33 mouse cellular contexts compared by ENCODE assay signal in the genomic region with DNA sequence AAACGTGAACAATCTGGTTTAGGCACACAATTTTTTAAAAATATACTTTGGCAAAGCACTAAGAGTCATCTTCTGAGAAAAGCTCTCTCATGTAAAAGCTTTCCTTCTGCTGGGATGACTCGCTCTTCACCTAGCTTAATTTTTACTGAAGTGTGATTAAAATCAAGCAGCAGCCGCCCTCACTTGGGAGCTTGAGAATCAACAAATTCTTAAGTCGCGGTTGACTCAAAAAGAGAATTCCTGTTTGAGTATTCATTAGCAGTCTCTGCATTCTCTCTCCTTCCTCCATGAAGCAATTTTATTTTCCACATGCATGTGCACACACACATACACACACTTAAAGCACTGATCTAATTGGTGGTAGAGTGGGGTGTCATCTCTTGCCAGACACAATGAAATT. TPM values are rescaled to one million over a fixed set of nuclear protein-coding genes. Genes with fewer than 3 reads are reported as not detected.
"Had no signal": no experiment of that assay in that cellular context is flagged by ENCODE, and none has a peak within 500 bp of the region (broad histone marks: within the 10 kb centered on the region; RNA-seq: fewer than 3 reads in every experiment).

No protein-coding gene starts in this region.

- H3K9me3 ChIP-seq: heart, embryonic 13.5 days; heart, embryonic 15.5 days; hindbrain, embryonic 13.5 days; hindbrain, embryonic 15.5 days; kidney, embryonic 15.5 days; limb, embryonic 10.5 days; limb, embryonic 12.5 days; liver, embryonic 13.5 days; liver, embryonic 15.5 days had no signal

- DNase-seq: gastrocnemius, postnatal 14 days; gastrocnemius, postnatal 36 days; heart, adult 18-20 months; heart, postnatal 14 days; heart, postnatal 36 days; kidney, adult 11 months; kidney, adult 2 months; kidney, adult 9 months; kidney, postnatal 10 days; kidney, postnatal 25 days; kidney, postnatal 4 days; liver; liver, embryonic 13.5 days had no signal

- H3K9ac ChIP-seq: heart, embryonic 13.5 days; heart, embryonic 15.5 days; hindbrain, embryonic 13.5 days; hindbrain, embryonic 15.5 days; kidney, embryonic 15.5 days; limb, embryonic 12.5 days; liver, embryonic 13.5 days; liver, embryonic 15.5 days had no signal

- H3K4me2 ChIP-seq: heart, embryonic 11.5 days; heart, embryonic 13.5 days; heart, embryonic 15.5 days; hindbrain, embryonic 13.5 days; hindbrain, embryonic 15.5 days; kidney, embryonic 15.5 days; limb, embryonic 12.5 days; liver, embryonic 11.5 days; liver, embryonic 13.5 days; liver, embryonic 15.5 days had no signal

- H3K36me3 ChIP-seq: heart, embryonic 13.5 days; heart, embryonic 15.5 days; kidney, embryonic 15.5 days; limb, embryonic 10.5 days; limb, embryonic 12.5 days; liver, embryonic 13.5 days; liver, embryonic 15.5 days had no signal

- H3K27me3 ChIP-seq: hindbrain, embryonic 13.5 days; hindbrain, embryonic 15.5 days; kidney, embryonic 15.5 days; limb, embryonic 12.5 days had no signal

- H3K4me3 ChIP-seq: heart, embryonic 13.5 days; heart, embryonic 15.5 days; hindbrain, embryonic 13.5 days; hindbrain, embryonic 15.5 days; kidney, embryonic 15.5 days; layer of hippocampus, adult 2 months; left cerebral cortex, adult 2 months; limb, embryonic 10.5 days; limb, embryonic 12.5 days; liver, embryonic 13.5 days; liver, embryonic 15.5 days had no signal

- ATAC-seq: hindbrain, postnatal 0 days; intestine, embryonic 16.5 days had no signal

- H3K4me1 ChIP-seq: heart, embryonic 13.5 days; heart, embryonic 15.5 days; hindbrain, embryonic 13.5 days; hindbrain, embryonic 15.5 days; kidney, embryonic 15.5 days; limb, embryonic 10.5 days; limb, embryonic 12.5 days; liver, embryonic 15.5 days had no signal

- H3K27ac ChIP-seq: heart, embryonic 13.5 days; heart, embryonic 15.5 days; hindbrain, embryonic 13.5 days; hindbrain, embryonic 15.5 days; hindbrain, postnatal 0 days; kidney, embryonic 15.5 days; layer of hippocampus, adult 2 months; left cerebral cortex, adult 2 months; limb, embryonic 10.5 days; limb, embryonic 12.5 days; liver, embryonic 13.5 days; liver, embryonic 15.5 days had no signal

RNA-seq across cellular contexts. Expression of gene Sult6b2, which starts 21.1 kb away (rescaled TPM):
- total RNA-seq: gastrocnemius, adult 18-20 months; gastrocnemius, adult 8-10 months; gastrocnemius, postnatal 14 days; gastrocnemius, postnatal 36 days; heart, adult 18-20 months; heart, postnatal 14 days; hematopoietic stem cell, adult 5-6 weeks; hindbrain, postnatal 0 days; left cerebral cortex, adult 2 months had no signal
- polyA plus RNA-seq: gonadal fat pad, adult 2 months; heart, embryonic 15.5 days; heart, postnatal 0 days; hindbrain, embryonic 11.5 days; hindbrain, embryonic 15.5 days; kidney, adult 2 months; kidney, embryonic 15.5 days; limb, embryonic 10.5 days; limb, embryonic 12.5 days; liver, embryonic 13.5 days had no signal
